Mouse (Mus musculus): ENCODE results near the gene Marcksl1. TPM values are rescaled to one million over a fixed set of nuclear protein-coding genes. Genes with fewer than 3 reads are reported as not detected.
"Not testable (repeated sequence)": the region's sequence is repeated elsewhere in the genome, so short reads cannot be mapped to it uniquely, and the experiment has no call there.

Gene Marcksl1
- total RNA-seq, 2 experiments from 2014 or later = 157 to 183 TPM

DNA sequence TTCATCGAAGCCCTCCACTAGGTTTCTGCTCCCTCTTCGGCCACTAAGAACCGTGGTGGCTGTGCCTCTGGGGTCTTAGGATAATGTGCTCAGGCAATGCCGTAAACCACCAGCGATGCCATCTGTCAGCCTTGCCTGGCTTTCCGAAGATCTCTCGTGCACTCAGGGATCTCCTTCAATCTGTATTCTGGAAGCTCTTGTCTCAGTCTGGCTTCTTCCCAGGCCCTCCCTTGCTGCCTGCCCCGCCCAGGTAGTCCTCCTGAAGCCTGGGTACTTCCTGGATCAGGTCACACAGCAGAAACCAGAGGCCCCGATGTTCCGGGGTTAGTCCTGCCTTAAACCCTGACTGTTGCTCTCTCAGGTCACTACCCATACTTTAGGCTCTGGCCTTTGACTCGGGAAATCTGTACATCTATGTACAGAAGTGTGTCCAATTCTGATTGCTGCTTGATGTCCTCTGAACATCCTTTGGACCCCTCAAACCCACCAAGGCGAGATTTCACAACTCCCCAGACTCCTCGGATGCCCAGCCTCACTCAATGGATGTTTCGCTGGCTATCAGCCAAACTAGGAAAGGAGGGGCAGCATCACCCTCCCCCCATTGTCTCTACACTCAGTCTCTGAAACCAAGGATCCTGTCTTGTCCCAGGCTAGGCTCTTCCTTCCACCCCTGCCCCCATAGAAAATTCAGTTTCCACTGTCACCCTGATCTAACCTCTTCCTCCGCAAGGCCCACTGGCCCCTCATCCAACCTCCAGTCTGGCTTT, 4.4 kb upstream of the Marcksl1 start:
- DNase-seq (ENCODE audit: low spot score in 2 of 2) = no peak

DNA sequence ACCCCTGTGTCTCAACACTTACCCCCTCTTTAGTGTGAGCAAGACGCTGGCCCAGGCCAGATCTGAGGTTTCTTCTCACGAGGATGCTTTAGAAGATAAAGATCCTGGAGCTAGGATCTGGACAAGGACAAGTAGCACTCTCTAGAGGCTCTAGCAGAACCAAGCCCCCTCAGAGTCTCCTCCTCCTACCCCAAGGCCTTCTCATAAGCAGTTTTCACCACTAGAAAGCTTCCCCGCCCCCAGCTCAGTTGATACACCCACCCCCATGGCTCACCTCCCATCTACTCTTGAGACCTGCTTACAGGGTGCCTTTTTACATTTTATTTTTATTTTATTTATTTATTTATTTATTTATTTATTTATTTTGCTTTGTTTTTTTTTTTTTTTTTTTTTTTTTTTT, 3.7 kb upstream of the Marcksl1 start:
- no peak for DNase-seq (ENCODE audit: low spot score in 2 of 2)

DNA sequence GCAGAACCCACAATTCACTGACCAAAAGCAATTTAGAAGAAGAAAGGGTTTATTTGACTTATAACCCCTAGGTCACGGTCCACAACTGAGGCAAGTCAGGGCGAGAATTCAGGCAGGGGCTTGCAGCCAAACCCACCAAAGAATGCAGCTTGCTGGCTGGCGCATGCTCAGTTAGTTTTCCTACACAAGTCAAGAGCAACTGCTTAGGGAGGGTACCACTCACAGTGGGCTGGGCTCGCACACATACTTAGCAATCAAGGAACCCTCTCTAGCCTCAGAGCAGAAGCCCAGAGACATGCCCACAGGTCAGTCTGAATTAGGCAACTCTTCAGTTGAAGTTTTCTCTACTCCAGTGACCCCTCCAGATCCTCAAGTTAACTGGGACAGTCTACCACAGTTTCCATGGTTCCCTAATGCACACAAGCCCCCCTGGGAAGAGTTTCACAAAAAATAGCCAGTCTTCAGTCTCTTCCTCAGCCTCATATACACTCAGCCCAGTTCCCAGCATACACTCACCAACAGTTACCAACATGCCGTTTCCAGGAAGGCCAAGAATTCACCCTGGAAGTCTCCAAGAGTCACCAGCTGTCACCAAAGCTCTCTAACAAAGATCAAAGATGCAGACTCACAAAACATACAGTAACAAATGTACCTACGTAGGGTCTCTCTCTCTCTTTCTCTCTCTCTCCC, 2.5 kb upstream of the Marcksl1 start:
- no peak for DNase-seq (ENCODE audit: low spot score in 2 of 2)

DNA sequence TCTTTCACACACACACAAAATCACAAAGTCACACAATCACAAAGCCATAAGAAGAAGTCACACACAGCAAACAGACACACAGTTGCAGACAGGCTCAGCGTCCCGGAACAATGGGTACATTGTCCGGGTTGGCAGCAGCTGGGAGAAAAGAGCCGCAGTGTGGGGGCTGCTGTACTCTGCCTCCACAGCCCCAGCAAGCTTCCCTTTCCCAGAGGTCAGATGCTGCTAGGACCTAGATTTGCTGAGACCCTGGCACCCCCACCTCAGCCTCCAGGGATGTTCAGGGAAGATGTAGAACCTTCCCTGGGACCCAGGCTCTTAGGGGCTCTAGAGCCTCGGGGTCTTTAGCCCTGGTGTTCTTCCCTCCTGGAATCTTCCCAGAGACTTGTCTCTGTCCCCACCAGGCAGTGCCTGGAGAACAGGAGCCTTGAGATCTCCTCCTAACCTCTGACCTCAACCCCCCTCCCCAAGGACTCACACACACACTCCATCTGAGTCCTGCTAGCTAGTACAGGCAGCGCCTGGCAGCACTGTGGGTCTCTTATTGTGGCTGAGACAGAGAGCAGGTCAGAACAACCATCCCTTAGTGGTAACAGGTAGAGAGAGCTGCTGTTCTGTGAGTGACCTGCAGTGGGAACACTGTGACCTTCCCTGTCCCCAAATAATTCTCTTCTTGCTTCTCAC, 1.8 kb upstream of the Marcksl1 start:
- DNase-seq (ENCODE audit: low spot score in 2 of 2) = no peak

DNA sequence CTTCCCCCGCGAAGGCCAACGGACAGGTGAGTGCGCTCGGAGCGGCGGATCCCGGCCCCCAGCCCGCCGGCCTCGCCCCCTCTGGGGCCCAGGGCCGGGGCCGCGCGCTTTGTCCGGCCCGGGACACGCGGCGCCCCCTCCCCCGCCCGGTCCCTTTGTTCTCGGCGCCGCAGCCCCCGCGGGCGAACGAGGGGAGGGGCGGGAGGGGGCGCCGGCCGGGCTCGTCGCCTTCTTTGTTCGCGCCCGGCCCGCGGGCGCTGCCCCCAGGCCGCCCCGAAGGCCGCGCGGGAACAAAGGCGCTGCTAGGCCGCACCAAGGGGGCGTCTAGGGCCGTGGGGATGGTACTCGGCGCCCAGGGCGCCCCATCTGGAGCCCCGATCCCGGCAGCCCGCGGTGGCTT, 510 bp downstream of the Marcksl1 start:
- DNase-seq (ENCODE audit: low spot score in 2 of 2) = no peak

DNA sequence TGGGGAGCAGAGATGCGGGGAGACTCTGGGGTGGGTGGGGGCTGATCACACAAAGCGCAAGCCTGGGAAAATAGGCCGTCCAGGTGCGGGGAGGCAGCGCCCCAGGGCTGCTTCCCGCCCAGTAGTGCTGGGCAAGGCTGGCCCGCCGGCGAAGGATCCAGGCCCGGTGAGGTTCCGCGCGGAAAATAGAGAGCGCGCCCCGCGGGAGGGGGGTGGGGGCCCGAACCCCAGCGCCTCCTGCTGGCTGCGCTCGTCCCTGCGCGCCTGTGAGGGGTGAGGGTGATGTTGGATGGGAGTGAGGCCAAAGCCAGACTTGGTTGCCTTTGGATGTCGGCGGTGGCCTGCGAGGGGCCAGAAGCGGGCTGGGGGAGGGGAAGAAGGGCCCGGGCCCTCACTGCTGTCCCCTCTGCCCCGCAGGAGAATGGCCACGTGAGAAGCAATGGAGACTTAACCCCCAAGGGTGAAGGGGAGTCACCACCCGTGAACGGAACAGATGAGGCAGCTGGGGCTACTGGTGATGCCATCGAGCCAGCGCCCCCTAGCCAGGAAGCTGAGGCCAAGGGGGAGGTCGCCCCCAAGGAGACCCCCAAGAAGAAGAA, 1.0 kb downstream of the Marcksl1 start:
- DNase-seq (ENCODE audit: low spot score in 2 of 2) = peak; percentile 46 to 60

DNA sequence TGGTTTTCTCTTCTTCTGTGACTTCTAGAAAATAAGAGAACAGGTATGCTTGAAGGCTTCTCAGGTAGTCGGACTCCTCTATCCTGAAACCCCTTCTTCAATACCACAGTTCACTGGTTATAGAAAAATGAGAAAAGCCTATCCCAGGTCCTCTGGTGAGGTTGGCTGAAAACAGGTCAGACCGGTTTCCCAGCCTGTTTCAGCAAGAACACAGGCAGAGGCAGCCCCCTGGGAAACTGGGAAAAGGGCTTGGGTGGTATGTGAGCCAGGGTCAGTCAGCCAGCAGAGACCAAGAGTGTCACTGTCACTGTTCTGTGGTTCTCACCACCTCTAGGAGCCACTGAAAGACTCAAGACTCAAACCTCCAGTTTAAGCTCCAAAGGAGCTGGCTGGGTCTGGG, 3.5 kb downstream of the Marcksl1 start:
- no peak for DNase-seq (ENCODE audit: low spot score in 2 of 2)

DNA sequence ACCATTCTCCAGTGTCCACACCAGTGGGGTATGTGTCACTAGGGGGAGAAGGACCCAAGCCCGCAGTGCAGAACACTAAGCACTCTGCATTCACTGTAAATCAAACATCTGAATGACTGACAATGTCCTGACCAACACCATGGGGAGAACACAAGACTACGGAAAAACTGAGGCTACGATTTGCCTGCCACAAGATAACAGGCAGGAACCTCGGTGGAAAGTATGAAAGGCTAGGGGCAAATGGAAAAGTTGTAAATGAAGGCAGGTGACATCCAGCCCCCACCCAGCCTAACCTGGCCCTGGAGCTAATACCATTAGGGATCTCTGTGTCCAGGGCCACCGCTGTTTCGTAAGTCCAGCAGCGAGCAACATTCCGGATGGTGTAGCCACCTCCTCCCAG, 5.1 kb downstream of the Marcksl1 start:
- no peak for DNase-seq (ENCODE audit: low spot score in 2 of 2)

DNA sequence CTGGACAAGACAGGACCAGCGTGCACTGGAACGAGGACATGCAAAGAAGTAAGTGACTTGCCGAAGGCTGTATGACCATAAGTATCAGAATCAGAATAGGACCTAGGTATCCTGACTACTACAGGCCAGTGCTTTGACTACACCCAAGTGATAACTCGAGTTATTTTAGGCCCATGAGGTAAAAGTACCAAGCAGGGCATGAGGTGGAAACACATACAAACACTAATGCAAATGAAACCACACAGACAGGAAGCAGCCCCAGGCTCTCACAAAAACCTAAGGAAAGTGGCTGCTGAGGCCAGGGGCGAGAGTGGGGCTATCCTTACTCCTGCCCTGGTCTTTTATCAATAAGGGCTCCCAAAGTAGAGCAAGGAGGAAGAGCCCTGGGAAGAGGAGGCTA, 12.0 kb downstream of the Marcksl1 start:
- no peak for DNase-seq (ENCODE audit: low spot score in 2 of 2)

DNA sequence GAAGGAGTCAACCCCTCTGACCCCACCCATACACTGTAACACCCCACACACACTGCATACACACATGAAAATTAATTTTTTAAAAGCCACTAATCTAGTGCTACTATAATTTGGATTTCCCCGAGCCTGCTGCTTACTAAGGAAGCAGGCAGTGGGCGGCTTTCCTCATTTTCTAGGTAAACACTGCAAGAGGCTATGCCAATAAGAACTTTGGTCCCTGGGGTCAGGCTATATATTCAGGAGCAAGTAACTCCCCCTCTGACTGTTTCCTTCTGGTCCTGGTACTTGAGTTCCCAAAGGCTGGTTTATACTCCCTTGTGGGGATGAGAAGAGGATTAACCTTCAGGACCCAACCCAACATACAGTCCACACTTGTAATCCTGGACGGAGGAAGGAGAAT, 12.5 kb downstream of the Marcksl1 start:
- DNase-seq (ENCODE audit: low spot score in 2 of 2) = no peak

DNA sequence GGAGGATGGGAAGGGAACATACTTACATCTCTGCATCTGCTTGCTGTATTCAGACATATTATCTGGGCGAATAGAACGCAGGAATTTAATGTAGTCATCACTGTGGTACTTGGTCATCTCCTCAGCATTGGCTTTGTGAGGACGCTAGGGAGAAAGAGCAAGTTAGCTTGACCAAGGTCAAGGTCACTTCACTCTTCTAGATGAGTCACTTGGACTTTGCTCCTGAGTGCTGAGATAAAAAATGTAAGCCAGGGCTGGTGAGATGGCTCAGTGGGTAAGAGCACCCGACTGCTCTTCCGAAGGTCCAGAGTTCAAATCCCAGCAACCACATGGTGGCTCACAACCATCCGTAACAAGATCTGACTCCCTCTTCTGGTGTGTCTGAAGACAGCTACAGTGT, 15.5 kb downstream of the Marcksl1 start:
- DNase-seq (ENCODE audit: low spot score in 2 of 2) = not testable (repeated sequence)

DNA sequence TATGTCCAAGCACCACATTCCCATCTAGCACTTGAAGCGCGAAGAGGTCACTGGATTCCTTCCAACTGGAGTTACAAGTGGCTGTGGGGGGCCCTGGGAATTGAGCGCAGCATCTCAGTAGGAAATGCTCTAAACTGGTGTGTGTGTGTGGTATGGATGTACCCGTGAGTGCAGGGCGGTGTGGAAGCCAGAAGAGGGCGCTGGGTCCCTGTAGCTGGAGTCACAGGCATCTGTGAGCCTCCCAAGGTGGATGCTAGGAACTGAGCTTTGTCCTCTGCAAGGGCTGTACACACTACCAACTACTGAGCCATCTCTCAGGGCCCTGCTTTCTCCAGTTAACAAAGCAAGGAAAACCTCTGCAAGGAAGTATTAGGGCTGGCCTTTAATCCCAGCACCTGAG, 26.6 kb downstream of the Marcksl1 start:
- no peak for DNase-seq (ENCODE audit: low spot score in 2 of 2)

DNA sequence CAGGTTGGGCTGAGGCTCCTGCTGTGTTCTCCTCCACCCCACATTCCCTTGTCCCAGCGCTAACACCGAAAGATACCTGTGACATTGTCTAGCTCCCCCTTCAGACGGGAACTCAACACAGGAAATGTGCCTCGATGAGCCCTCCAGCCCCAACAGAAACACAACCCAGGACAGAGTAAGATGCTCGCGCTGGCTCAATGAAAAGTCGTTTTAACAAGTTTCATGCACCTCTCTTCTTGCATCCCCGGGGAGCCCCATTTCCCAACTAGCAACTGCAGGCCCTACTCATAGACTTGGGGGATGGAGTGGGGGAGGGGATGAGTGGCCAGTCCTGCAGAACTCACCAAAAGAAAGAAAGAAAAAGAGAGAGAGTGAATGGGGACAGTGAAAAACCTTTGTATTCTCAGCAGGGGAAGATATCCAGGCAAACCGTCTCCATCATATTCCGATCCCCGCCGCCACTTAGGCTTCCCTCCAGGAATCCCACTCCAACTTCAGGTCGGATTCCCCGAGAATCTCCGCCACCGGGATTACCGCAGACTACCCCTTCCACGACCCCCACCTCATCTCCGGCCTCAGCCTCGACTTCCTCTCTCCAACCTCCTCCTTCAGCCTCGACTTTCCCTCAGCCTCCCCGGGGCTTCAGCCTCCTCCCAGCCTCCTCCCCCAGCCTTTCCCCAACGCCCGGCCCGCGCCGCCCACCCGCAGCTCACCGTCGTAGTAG, 28.6 kb downstream of the Marcksl1 start:
- no peak for DNase-seq (ENCODE audit: low spot score in 2 of 2)

DNA sequence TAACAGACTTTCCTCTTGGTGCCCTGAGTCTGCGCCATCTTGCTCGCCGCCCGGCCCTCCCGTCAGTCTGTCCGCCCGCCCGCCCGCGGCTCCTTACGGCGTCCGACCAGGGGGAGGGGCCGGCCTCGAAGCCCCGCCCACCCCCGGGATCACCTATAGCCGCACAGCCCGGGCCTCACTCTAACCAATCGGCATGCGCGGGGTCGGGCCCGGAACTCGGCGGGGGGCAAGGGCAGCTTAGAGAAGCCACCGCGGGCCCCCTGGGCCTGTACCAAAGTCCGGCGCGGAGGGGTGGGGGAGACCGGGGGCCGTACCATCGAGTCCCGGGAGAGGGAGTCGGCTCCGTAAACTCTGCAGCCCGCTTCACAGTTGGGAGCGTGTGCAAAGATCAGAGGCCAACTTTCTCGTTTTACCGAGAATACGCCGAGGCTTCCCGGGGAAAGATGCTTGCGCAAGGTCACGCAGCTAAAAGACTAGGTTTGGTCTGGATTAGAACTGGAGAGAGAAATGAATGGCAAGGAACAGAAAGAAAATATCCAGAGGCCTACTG, 29.3 kb downstream of the Marcksl1 start, which contains the start of gene Hdac1:
Hdac1 (minus strand) TSS at position 122 of the 550 bp plus-strand sequence.
- DNase-seq (ENCODE audit: low spot score in 2 of 2) = peak; percentile 96 to 98

DNA sequence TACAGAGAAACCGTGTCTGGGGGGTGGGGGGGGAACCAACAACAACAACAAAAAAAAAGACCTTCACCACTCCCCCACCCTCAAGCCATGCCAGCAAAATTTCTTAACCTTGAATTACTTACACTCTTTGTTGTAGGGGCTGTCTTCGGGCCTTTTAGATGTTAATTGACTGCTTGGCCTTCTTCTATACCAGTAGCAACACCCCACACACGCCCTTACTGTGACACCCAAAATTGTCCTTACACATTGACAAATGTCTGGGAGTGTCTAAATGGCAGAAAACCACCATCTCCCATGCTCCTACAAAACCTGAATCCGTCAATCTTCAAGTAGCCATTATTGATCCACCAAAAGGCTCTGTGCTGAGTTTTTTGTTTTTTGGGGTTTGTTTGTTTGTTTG, 30.7 kb downstream of the Marcksl1 start:
- no peak for DNase-seq (ENCODE audit: low spot score in 2 of 2)

DNA sequence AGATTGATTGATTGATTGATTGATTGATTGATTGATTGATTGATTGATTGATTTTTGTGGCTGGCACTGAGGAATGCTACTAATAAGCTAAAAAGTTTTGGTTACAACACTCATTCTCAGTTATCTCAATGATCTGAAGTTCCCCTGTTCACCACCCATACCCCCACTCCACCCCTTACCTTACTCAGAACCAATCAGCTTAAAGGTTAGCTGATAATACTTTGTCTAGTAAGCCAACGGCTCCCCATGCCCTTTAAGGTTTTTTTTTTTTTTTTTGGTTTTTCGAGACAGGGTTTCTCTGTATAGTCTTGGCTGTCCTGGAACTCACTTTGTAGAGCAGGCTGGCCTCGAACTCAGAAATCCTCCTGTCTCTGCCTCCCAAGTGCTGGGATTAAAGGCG, 34.2 kb downstream of the Marcksl1 start:
- not testable (repeated sequence) for DNase-seq (ENCODE audit: low spot score in 2 of 2)

DNA sequence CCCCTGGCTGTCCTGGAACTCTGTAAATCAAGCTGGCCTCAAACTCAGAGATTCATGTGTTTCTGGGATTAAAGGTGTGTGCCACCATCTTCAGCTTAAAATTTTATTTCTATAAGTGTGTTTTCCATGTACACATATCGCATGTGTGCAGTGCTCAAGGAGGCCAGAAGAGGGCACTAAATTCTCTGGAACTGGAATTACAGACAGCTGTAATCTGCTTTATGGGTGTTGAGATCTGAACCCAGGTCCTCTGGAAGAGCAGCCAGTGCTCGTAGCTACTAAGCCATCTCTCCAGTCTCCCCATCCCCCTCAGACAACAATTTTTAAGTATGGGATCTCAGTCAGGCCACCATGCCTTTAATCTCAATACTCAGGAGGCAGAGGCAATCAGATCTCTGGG, 35.9 kb downstream of the Marcksl1 start:
- DNase-seq (ENCODE audit: low spot score in 2 of 2) = no peak

DNA sequence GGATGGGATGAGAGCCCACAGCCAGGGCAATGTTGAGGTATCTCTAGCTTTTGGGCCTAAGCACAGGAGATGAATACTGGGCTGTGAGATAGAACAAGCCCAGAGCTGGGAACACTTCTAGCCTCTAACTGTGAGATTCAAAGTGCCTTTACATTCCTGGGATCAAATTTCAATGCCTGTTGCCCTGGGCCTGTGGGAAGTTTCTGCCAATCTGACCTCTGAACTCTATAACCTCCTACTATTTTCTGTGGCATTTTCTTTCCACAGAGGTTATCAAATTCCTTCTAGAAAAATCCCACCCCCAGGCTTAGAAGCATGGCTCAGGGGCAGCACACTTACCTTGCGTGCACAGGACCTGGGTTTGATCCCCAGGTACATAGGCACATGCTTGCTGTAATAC, 36.9 kb downstream of the Marcksl1 start:
- DNase-seq (ENCODE audit: low spot score in 2 of 2) = no peak

DNA sequence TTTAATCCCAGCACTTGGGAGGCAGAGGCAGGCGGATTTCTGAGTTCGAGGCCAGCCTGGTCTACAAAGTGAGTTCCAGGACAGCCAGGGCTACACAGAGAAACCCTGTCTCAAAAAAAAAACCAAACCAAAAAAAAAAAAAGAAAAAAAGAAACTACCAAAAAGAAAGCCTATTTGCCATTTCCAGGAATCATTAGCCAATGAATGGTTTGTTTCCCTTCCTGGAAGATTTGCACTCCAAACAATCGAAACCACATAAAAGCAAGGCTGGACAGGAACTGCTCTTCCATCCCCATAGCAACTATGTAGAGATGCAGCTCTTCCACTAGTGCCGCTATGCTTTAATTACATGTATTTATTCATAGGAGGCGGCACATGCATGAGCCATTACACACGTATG, 41.1 kb downstream of the Marcksl1 start:
- DNase-seq (ENCODE audit: low spot score in 2 of 2) = not testable (repeated sequence)

DNA sequence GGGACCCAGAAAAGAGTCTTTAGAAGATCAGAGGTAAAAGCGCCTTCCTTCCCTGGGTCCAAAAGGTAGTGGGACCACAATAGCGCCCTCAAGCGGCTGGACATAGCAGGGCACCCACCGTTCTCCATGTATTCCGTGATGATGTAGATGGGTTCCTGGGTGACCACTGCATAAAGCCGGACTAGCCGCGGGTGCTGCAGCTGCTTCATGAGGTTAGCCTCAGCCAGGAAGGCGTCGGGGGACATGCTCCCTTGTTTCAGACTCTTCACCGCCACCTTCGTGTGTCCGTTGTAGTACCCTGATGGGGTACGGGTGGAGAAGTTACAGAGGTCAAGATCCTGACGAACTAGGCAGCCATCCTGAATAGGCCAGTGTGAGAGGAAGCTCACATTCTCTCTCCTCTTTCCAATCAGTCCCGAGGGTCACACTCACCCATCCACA, 42.1 kb downstream of the Marcksl1 start:
- peak in 1 of 2 experiments; percentile 54 for DNase-seq (ENCODE audit: low spot score in 2 of 2)
